Mouse (Mus musculus) kidney, postnatal 0 days (tissue): ENCODE results near the gene Gtf3c5. TPM values are rescaled to one million over a fixed set of nuclear protein-coding genes. Genes with fewer than 3 reads are reported as not detected.

Experiments
- ATAC-seq: fragments of 200-750 bp; cut with Nextera tagmentation; replicated peaks from 2 replicates; pipeline ENCODE4 v1.8.0; 2017; ENCODE audit warnings: low read depth, moderate number of reproducible peaks, moderate TSS enrichment, moderate library complexity; ENCODE audit not compliant: low FRiP score
- DNase-seq: peaks from one replicate; pipeline ENCODE4 v3.0.0-alpha.2; 2016; ENCODE audit warnings: low spot score
- H3K27ac ChIP-seq: fragments of 300-500 bp; sonication (generic); 2 replicates; pipeline ENCODE4 v1.5.1; 2014; ENCODE audit warnings: mild to moderate bottlenecking
- H3K27me3 ChIP-seq: fragments of 300-500 bp; sonication (generic); 2 replicates; pipeline ENCODE4 v1.6.1; 2014; ENCODE audit warnings: low read length, mixed read lengths; ENCODE audit not compliant: insufficient read depth
- H3K36me3 ChIP-seq: fragments of 300-500 bp; sonication (generic); 2 replicates; pipeline ENCODE4 v1.6.1; 2014; ENCODE audit warnings: low read length, mixed read lengths; ENCODE audit not compliant: insufficient read depth
- H3K4me1 ChIP-seq: fragments of 300-500 bp; sonication (generic); replicated peaks from 2 replicates; pipeline ENCODE4 v1.6.1; 2014; ENCODE audit warnings: antibody characterized with exemption, low read length, mixed read lengths; ENCODE audit not compliant: insufficient read depth
- H3K4me2 ChIP-seq: fragments of 300-500 bp; sonication (generic); 2 replicates; pipeline ENCODE4 v1.6.1; 2014; ENCODE audit warnings: mild to moderate bottlenecking, low read length, moderate library complexity, mixed read lengths
- H3K4me3 ChIP-seq: fragments of 300-500 bp; sonication (generic); replicated peaks from 2 replicates; pipeline ENCODE4 v1.5.1; 2014; ENCODE audit warnings: low read depth, low read length
- H3K9ac ChIP-seq: fragments of 300-500 bp; sonication (generic); 2 replicates; pipeline ENCODE4 v1.6.1; 2014; ENCODE audit warnings: low read depth, low read length
- H3K9me3 ChIP-seq: fragments of 300-500 bp; sonication (generic); replicated peaks from 2 replicates; pipeline ENCODE4 v1.6.1; 2016; ENCODE audit warnings: low read length, inconsistent platforms, mixed read lengths
- CTCF ChIP-seq: IDR thresholded peaks from 2 replicates; pipeline ENCODE4 v1.5.1; 2016; ENCODE audit warnings: antibody characterized with exemption, low read depth, mild to moderate bottlenecking, moderate library complexity
- WGBS: fragments of 180-500 bp; shearing (Covaris S2); extraction: QIAGEN DNeasy Blood & Tissue Kit; methylation state at CpG from one replicate; pipeline ENCODE4 v1.1.7; 2014; 5-methylcytosine and 5-hydroxymethylcytosine counted together
- polyA plus RNA-seq: library from polyadenylated mRNA; unstranded; fragments of >200 nt; fragmentation: Nextera tagmentation; extraction: Ambion mirVana; gene quantifications from 2 replicates; pipeline ENCODE4 v1.2.1, GENCODE M21; 2015

Gene Gtf3c5
- polyA plus RNA-seq, 1 experiment from 2014 or later = 19.6 TPM

GRCm38 (mm10) chr2:28529856-28530255 lies 53.7 kb downstream of the Gtf3c5 start:
- no peak overlapping the region for H3K4me2 ChIP-seq
- H3K36me3 ChIP-seq = no peaks in the 10 kb centered on the region
- DNase-seq (no peak), ATAC-seq (no peak)
- H3K9ac ChIP-seq = no peak overlapping the region
- H3K9me3 ChIP-seq = no peaks in the 10 kb centered on the region
- H3K4me1 ChIP-seq = peaks cover 40% of the 10 kb centered on the region
- H3K27ac ChIP-seq = no peak overlapping the region
- 65% methylated on average over 4 of the region's 4 CpGs for WGBS
- no peaks in the 10 kb centered on the region for H3K27me3 ChIP-seq
- no peak overlapping the region for H3K4me3 ChIP-seq
- no peak for TF ChIP-seq CTCF

- 70% methylated on average over 7 of the region's 7 CpGs for WGBS
- Histone ChIP-seq H3K36me3 (no peaks in the 10 kb centered on the region), H3K4me2 (no peak overlapping the region), H3K4me3 (no peak overlapping the region), H3K4me1 (peaks cover 43% of the 10 kb centered on the region), H3K27ac (no peak overlapping the region), H3K27me3 (no peaks in the 10 kb centered on the region), H3K9me3 (no peaks in the 10 kb centered on the region), H3K9ac (no peak overlapping the region)
- DNase-seq = no peak
- ATAC-seq = no peak
- TF ChIP-seq CTCF = no peak
Measured at GRCm38 (mm10) chr2:28528354-28528730, 55.2 kb downstream of the Gtf3c5 start.

- Histone ChIP-seq H3K27ac (no peak overlapping the region), H3K4me3 (no peak overlapping the region), H3K9ac (no peak overlapping the region), H3K27me3 (no peaks in the 10 kb centered on the region), H3K4me2 (no peak overlapping the region), H3K9me3 (no peaks in the 10 kb centered on the region), H3K36me3 (no peaks in the 10 kb centered on the region), H3K4me1 (peaks cover 39% of the 10 kb centered on the region)
- WGBS = 77% methylated on average over 19 of the region's 20 CpGs
- no peak for TF ChIP-seq CTCF
- ATAC-seq = no peak
- DNase-seq = no peak
Measured at GRCm38 (mm10) chr2:28527436-28528353, 55.9 kb downstream of the Gtf3c5 start.

GRCm38 (mm10) chr2:28525943-28526876 lies 57.3 kb downstream of the Gtf3c5 start:
- 44% methylated on average over 12 of the region's 12 CpGs for WGBS

GRCm38 (mm10) chr2:28525219-28525942 lies 58.2 kb downstream of the Gtf3c5 start:
- no peaks in the 10 kb centered on the region for H3K27me3 ChIP-seq
- no peak overlapping the region for H3K4me3 ChIP-seq
- 23% methylated on average over 11 of the region's 11 CpGs for WGBS
- H3K4me2 ChIP-seq = no peak overlapping the region
- no peak for TF ChIP-seq CTCF
- H3K27ac ChIP-seq = peak overlapping the region; percentile 69
- H3K4me1 ChIP-seq = peaks cover 32% of the 10 kb centered on the region; the same call in 1 of the 2 replicates
- peak; percentile 80; the same call in 1 of the 2 replicates for ATAC-seq
- H3K9ac ChIP-seq = no peak overlapping the region
- H3K36me3 ChIP-seq = no peaks in the 10 kb centered on the region
- DNase-seq = peak; percentile 67
- no peaks in the 10 kb centered on the region for H3K9me3 ChIP-seq

More at GRCm38 (mm10) chr2:28525943-28526876, 57.3 kb downstream of the Gtf3c5 start:
- no peak overlapping the region for H3K4me3 ChIP-seq
- no peaks in the 10 kb centered on the region for H3K9me3 ChIP-seq
- DNase-seq = no peak
- no peak for ATAC-seq
- peak; percentile 50; the same call in 1 of the 2 replicates for TF ChIP-seq CTCF
- H3K27me3 ChIP-seq = no peaks in the 10 kb centered on the region
- H3K4me1 ChIP-seq = peaks cover 36% of the 10 kb centered on the region; the same call in 1 of the 2 replicates
- H3K36me3 ChIP-seq = no peaks in the 10 kb centered on the region
- H3K4me2 ChIP-seq = no peak overlapping the region
- peak overlapping the region; percentile 69 for H3K27ac ChIP-seq
- H3K9ac ChIP-seq = no peak overlapping the region
